Mouse (Mus musculus): Measurements from ENCODE around the gene Smco2. TPM values are rescaled to one million over a fixed set of nuclear protein-coding genes. Genes with fewer than 3 reads are reported as not detected.

The Smco2 gene
- polyA plus RNA-seq, 1 experiment from 2014 or later = not detected

DNA sequence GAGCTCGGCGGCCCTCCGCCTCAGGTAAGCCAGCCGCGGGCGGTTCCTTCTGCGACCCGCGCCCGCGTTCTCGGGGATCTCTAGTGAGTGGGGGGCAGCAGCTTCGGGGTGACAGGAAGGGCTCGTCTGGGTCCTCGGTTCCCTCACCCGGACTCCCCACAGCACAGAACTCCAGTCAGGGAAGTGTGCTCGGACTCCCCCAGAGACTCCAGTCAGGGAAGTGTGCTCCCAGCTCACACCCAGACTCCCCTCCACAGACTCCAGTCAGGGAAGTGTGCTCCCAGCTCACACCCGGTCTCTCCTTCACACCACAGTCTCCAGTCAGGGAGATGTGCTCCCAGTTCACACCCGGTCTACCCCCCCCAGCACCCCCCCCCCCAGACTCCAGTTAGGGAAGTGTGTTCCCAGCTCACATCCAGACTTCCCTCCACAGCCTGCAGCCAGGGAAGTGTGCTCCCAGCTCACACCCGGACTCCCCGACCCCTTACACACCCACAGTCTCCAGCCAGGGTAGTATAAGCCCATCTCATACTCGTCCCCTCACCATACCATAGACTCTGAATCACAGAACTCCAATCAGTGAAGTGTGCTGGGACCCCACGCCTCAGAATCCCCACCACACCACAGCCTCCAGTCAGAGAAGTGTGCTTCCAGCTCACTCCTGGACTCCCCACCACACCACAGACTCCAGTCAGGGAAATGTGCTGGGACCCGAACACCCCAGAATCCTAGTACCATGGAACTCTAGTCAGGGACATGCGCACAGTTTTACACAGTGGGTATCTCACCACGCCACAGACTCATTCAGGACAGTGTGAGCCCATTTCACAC lies 39.0 kb downstream of the Smco2 start:
- Histone ChIP-seq H3K9ac (replicated peaks; ENCODE audit: low read depth, low read length) (peak overlapping the region; percentile 76), H3K4me3 (replicated peaks; ENCODE audit: low read length) (peak overlapping the region; percentile 70), H3K4me1 (replicated peaks; ENCODE audit: control insufficient read depth, insufficient read depth, low read length) (no peaks in the 10 kb centered on the region), H3K4me2 (ENCODE audit: low read length) (peak overlapping the region; percentile 62), H3K27ac (ENCODE audit: low read length) (no peak overlapping the region), H3K27me3 (replicated peaks; ENCODE audit: control insufficient read depth, insufficient read depth, low read length) (no peaks in the 10 kb centered on the region), H3K36me3 (ENCODE audit: control insufficient read depth, insufficient read depth) (no peaks in the 10 kb centered on the region), H3K9me3 (ENCODE audit: control insufficient read depth, low read length) (no peaks in the 10 kb centered on the region)
- peak; percentile 75 for ATAC-seq
- WGBS = 8% methylated on average over 25 of the region's 26 CpGs

DNA sequence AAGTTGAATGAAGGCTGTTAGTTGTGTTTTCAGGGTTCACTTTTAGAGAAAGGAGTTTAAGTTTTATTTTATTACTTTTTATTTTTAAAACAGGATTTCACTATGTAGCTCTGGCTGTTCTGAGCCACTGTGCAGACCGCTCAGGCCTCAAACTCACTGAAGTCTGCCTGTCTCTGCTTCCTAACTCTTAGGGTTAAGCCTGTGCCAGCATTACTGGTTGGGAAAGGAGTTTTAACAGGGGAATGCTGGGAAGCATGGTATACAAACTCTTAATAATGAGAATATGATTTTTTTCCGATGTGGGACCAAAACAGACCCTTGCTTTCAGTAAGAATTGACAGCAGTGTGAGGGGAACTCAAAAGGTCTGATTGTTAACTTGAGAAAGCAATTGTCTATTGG lies 40.3 kb downstream of the Smco2 start:
- 53% methylated on average over 2 of the region's 2 CpGs for WGBS
- Histone ChIP-seq H3K36me3 (ENCODE audit: control insufficient read depth, insufficient read depth) (no peaks in the 10 kb centered on the region), H3K4me3 (replicated peaks; ENCODE audit: low read length) (no peak overlapping the region), H3K9ac (replicated peaks; ENCODE audit: low read depth, low read length) (no peak overlapping the region), H3K27ac (ENCODE audit: low read length) (no peak overlapping the region), H3K4me2 (ENCODE audit: low read length) (no peak overlapping the region), H3K4me1 (replicated peaks; ENCODE audit: control insufficient read depth, insufficient read depth, low read length) (no peaks in the 10 kb centered on the region), H3K9me3 (ENCODE audit: control insufficient read depth, low read length) (no peaks in the 10 kb centered on the region), H3K27me3 (replicated peaks; ENCODE audit: control insufficient read depth, insufficient read depth, low read length) (no peaks in the 10 kb centered on the region)
- ATAC-seq = no peak

DNA sequence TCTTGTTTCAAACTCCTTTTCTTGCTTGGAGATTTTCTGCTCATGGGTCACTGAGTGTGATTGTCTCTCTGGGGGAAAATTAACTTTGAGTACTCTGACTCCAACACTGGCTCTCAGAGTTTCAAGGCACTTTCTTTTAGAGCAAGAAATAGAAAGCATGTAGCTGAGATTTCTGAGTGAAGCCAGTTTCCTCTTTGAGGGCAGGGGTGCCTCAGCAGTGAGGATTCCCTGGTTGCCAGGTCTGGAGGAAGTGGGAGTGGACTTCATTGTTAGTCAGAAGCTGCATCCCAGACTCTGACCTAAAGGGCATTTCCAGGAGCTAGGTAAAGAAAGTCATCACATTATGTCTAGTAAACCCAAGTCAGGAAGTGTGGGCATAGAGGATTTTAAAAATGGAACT lies 40.7 kb downstream of the Smco2 start:
- ATAC-seq = no peak
- H3K9ac ChIP-seq (replicated peaks; ENCODE audit: low read depth, low read length) = no peak overlapping the region
- no peak overlapping the region for H3K4me3 ChIP-seq (replicated peaks; ENCODE audit: low read length)
- no peak overlapping the region for H3K27ac ChIP-seq (ENCODE audit: low read length)
- no peaks in the 10 kb centered on the region for H3K27me3 ChIP-seq (replicated peaks; ENCODE audit: control insufficient read depth, insufficient read depth, low read length)
- H3K9me3 ChIP-seq (ENCODE audit: control insufficient read depth, low read length) = no peaks in the 10 kb centered on the region
- H3K36me3 ChIP-seq (ENCODE audit: control insufficient read depth, insufficient read depth) = no peaks in the 10 kb centered on the region
- no peaks in the 10 kb centered on the region for H3K4me1 ChIP-seq (replicated peaks; ENCODE audit: control insufficient read depth, insufficient read depth, low read length)
- no peak overlapping the region for H3K4me2 ChIP-seq (ENCODE audit: low read length)

DNA sequence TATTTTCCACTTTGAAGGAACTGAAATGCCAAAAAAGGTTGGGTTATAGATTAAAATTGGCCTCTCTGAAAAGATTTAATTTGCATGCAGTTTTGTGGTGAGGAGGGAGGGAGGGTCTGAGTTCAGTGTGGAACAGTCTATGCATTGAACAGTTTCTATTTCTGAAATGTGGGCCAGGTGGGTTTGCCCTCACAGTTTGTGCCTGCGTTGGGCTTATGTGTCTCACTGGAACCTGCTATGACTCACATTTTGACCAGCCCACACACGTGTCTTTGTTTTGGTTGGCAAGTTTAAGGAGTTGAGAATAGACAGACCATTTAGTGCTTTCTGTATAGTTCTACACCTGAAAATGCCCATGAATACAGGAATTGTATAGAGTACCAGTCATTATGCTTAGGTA lies 44.0 kb downstream of the Smco2 start:
- no peak overlapping the region for H3K4me3 ChIP-seq (replicated peaks; ENCODE audit: low read length)
- no peak overlapping the region for H3K9ac ChIP-seq (replicated peaks; ENCODE audit: low read depth, low read length)
- no peaks in the 10 kb centered on the region for H3K27me3 ChIP-seq (replicated peaks; ENCODE audit: control insufficient read depth, insufficient read depth, low read length)
- WGBS = 62% methylated on average over 2 of the region's 2 CpGs
- no peak overlapping the region for H3K4me2 ChIP-seq (ENCODE audit: low read length)
- H3K36me3 ChIP-seq (ENCODE audit: control insufficient read depth, insufficient read depth) = no peaks in the 10 kb centered on the region
- no peak for ATAC-seq
- no peaks in the 10 kb centered on the region for H3K4me1 ChIP-seq (replicated peaks; ENCODE audit: control insufficient read depth, insufficient read depth, low read length)
- H3K27ac ChIP-seq (ENCODE audit: low read length) = no peak overlapping the region
- H3K9me3 ChIP-seq (ENCODE audit: control insufficient read depth, low read length) = no peaks in the 10 kb centered on the region

DNA sequence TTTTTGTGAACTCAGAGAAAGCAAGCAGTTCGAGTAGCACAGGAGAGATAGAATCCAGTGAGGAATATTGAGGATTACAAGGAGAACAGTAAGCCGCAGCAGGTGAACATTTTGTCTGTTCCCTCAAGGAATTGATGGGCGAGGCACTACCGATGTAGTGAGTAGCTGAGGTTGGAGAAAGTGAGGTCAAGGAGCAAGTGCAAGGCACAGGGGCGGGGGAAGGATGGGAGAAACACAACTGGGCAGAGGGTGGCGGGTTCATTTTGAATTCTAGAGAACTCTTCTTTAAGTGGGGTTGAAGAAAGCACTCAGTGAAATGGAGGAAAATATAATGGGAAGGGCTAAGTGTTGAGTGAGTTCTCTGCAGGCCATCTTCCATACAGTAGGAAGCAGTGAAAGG lies 48.8 kb downstream of the Smco2 start:
- WGBS = 85% methylated on average over 6 of the region's 6 CpGs
- Histone ChIP-seq H3K27me3 (replicated peaks; ENCODE audit: control insufficient read depth, insufficient read depth, low read length) (no peaks in the 10 kb centered on the region), H3K9me3 (ENCODE audit: control insufficient read depth, low read length) (no peaks in the 10 kb centered on the region), H3K4me2 (ENCODE audit: low read length) (no peak overlapping the region), H3K27ac (ENCODE audit: low read length) (no peak overlapping the region), H3K36me3 (ENCODE audit: control insufficient read depth, insufficient read depth) (no peaks in the 10 kb centered on the region), H3K4me3 (replicated peaks; ENCODE audit: low read length) (no peak overlapping the region), H3K9ac (replicated peaks; ENCODE audit: low read depth, low read length) (no peak overlapping the region), H3K4me1 (replicated peaks; ENCODE audit: control insufficient read depth, insufficient read depth, low read length) (no peaks in the 10 kb centered on the region)
- ATAC-seq = no peak

DNA sequence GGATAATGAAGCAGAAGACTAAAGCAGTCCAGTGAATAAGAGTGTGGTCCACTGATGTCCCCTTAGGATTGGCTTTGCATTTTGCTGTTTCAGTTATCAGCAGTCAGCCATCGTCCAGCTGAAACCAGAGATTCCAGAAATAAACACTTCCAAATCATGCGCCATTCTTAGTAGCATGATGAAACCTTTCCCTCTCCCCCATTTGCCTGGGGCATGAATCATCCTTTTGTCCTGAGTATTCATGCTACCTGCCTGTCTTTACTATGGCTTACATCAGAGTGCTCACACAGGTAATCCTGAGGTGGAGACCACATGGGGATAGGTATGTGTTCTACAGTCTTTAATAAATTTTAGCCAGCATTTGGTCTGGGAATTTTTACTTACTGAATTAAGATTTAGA lies 49.7 kb downstream of the Smco2 start:
- Histone ChIP-seq H3K4me1 (replicated peaks; ENCODE audit: control insufficient read depth, insufficient read depth, low read length) (no peaks in the 10 kb centered on the region), H3K27ac (ENCODE audit: low read length) (no peak overlapping the region), H3K36me3 (ENCODE audit: control insufficient read depth, insufficient read depth) (no peaks in the 10 kb centered on the region), H3K27me3 (replicated peaks; ENCODE audit: control insufficient read depth, insufficient read depth, low read length) (no peaks in the 10 kb centered on the region), H3K9me3 (ENCODE audit: control insufficient read depth, low read length) (no peaks in the 10 kb centered on the region), H3K4me2 (ENCODE audit: low read length) (no peak overlapping the region), H3K9ac (replicated peaks; ENCODE audit: low read depth, low read length) (no peak overlapping the region), H3K4me3 (replicated peaks; ENCODE audit: low read length) (no peak overlapping the region)
- ATAC-seq = no peak
- WGBS = 96% methylated on average over 2 of the region's 2 CpGs

DNA sequence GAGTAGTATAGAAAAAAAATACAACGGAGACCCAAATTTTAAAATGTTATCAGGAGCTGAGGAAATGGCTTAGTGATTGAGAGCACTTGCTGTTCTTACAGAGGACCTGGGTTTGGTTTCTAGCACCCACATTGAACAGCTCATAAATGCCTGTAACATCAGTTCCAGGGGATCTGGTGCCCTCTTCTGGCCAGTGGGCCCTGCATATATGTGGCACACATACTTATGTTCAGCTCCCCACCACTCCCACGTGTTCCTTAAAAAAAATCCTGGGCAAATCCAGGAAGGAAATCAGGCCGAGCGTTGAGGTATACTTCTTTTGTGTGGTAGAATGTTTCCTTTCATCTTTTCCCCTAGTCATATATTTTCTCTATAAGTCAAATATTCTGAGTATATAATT lies 52.0 kb downstream of the Smco2 start:
- Histone ChIP-seq H3K9me3 (ENCODE audit: control insufficient read depth, low read length) (no peaks in the 10 kb centered on the region), H3K4me3 (replicated peaks; ENCODE audit: low read length) (no peak overlapping the region), H3K27ac (ENCODE audit: low read length) (no peak overlapping the region), H3K9ac (replicated peaks; ENCODE audit: low read depth, low read length) (no peak overlapping the region), H3K36me3 (ENCODE audit: control insufficient read depth, insufficient read depth) (no peaks in the 10 kb centered on the region), H3K4me2 (ENCODE audit: low read length) (no peak overlapping the region), H3K27me3 (replicated peaks; ENCODE audit: control insufficient read depth, insufficient read depth, low read length) (no peaks in the 10 kb centered on the region), H3K4me1 (replicated peaks; ENCODE audit: control insufficient read depth, insufficient read depth, low read length) (no peaks in the 10 kb centered on the region)
- no peak for ATAC-seq
- 94% methylated on average over 4 of the region's 4 CpGs for WGBS

DNA sequence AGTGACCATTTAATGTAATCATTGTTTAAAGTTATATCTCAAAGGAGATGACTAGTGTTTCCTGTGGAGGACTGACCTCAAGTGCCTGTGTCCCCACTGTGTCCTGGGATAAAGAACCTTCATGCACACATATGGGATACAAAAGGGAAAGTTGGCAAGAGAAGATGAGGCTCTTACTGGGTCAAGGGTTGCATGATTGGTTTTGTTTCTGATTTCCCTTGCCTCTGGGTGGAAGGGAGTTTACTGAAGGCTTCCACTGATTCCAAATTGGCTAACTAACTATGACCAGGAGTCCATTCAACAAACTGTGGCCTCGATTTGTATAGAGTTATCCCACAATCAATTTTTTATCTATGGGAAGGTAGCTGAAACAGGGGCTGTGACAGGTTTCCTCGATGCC lies 53.7 kb downstream of the Smco2 start:
- Histone ChIP-seq H3K4me2 (ENCODE audit: low read length) (no peak overlapping the region), H3K36me3 (ENCODE audit: control insufficient read depth, insufficient read depth) (no peaks in the 10 kb centered on the region), H3K27ac (ENCODE audit: low read length) (no peak overlapping the region), H3K9me3 (ENCODE audit: control insufficient read depth, low read length) (no peaks in the 10 kb centered on the region), H3K4me3 (replicated peaks; ENCODE audit: low read length) (no peak overlapping the region), H3K9ac (replicated peaks; ENCODE audit: low read depth, low read length) (no peak overlapping the region), H3K4me1 (replicated peaks; ENCODE audit: control insufficient read depth, insufficient read depth, low read length) (no peaks in the 10 kb centered on the region), H3K27me3 (replicated peaks; ENCODE audit: control insufficient read depth, insufficient read depth, low read length) (no peaks in the 10 kb centered on the region)
- 86% methylated on average over 2 of the region's 2 CpGs for WGBS
- ATAC-seq = no peak

DNA sequence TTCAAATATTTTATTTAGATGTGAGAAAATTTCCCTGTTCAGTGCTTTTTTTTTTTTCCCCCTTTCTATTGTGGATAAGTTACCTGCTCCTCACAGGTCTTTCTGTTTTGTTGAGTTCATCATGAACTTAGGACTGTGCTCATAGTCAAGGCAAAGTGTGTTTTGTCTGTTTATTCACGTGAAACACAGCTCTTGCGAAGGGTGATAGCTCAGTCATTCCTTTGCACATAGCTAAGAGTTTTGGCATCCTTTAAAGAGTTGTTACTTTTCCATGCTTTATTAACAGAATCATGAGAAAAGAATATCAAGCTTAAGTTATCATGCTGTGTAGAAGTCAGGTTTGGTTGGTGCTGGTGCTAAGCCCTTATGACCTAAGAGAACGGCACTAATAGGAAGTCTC lies 54.8 kb downstream of the Smco2 start:
- no peak overlapping the region for H3K4me3 ChIP-seq (replicated peaks; ENCODE audit: low read length)
- H3K4me2 ChIP-seq (ENCODE audit: low read length) = no peak overlapping the region
- no peak overlapping the region for H3K9ac ChIP-seq (replicated peaks; ENCODE audit: low read depth, low read length)
- no peak overlapping the region for H3K27ac ChIP-seq (ENCODE audit: low read length)
- H3K27me3 ChIP-seq (replicated peaks; ENCODE audit: control insufficient read depth, insufficient read depth, low read length) = no peaks in the 10 kb centered on the region
- H3K9me3 ChIP-seq (ENCODE audit: control insufficient read depth, low read length) = no peaks in the 10 kb centered on the region
- H3K4me1 ChIP-seq (replicated peaks; ENCODE audit: control insufficient read depth, insufficient read depth, low read length) = no peaks in the 10 kb centered on the region
- WGBS = 86% methylated on average over 3 of the region's 3 CpGs
- no peak for ATAC-seq
- H3K36me3 ChIP-seq (ENCODE audit: control insufficient read depth, insufficient read depth) = no peaks in the 10 kb centered on the region

Measured in forebrain, embryonic 16.5 days (tissue).